Mouse (Mus musculus) Patski (cell line): ENCODE measurements around the gene Asap2. TPM values are rescaled to one million over a fixed set of nuclear protein-coding genes. Genes with fewer than 3 reads are reported as not detected.
A peak's percentile ranks its signal among the peaks of the same experiment; 100 is the strongest.
"Not testable (repeated sequence)": the region's sequence is repeated elsewhere in the genome, so short reads cannot be mapped to it uniquely, and the experiment has no call there.

ENCODE experiments used
- ATAC-seq: fragments of 100-300 bp; one replicate; pipeline ENCODE4 v1.8.0; 2021
- CTCF ChIA-PET: fragments of 350-600 bp; sonication (Branson Sonifier 250); formaldehyde crosslinking; loops from one replicate; lab custom pipeline; 2022; ENCODE audit warnings: inconsistent platforms; lab: Charles Lee
- POLR2A ChIA-PET: fragments of 350-600 bp; sonication (Branson Sonifier 250); formaldehyde crosslinking; loops from one replicate; lab custom pipeline; 2022; ENCODE audit warnings: antibody characterized with exemption, inconsistent platforms; lab: Charles Lee
- DNase-seq: peaks from one replicate; pipeline ENCODE4 v3.0.0-alpha.2; 2011; ENCODE audit warnings: low read depth, low spot score
- H3K27me3 ChIP-seq: fragments of 371-371 bp; one replicate; pipeline ENCODE4 v1.5.1; 2021
- CTCF ChIP-seq: fragments of 100-300 bp; IDR thresholded peaks from one replicate; pipeline ENCODE4 v1.5.1; 2021
- in situ Hi-C: fragments of 300-500 bp; cut with MboI; formaldehyde crosslinking; loops from 3 replicates; pipeline ENCODE4 v1.11.1; 2018; ENCODE audit warnings: low pct_unique_long_range_greater_than_20kb, mixed read lengths
- polyA plus RNA-seq: library from polyadenylated mRNA; unstranded; gene quantifications from one replicate; pipeline ENCODE4 v1.2.3, GENCODE M21; 2021

The Asap2 gene
- polyA plus RNA-seq = 8.9 TPM

GRCm38 (mm10) chr12:20990132-20990531 lies at the start of gene Asap2:
Gene Asap2 (plus strand): TSS chr12:20990459.
- in situ Hi-C loops, DNase-seq, CTCF ChIA-PET, H3K27me3 ChIP-seq, POLR2A ChIA-PET, ATAC-seq: not testable (repeated sequence)

GRCm38 (mm10) chr12:20947051-20947997 lies 42.9 kb upstream of the Asap2 start:
- in situ Hi-C loops, CTCF ChIA-PET, H3K27me3 ChIP-seq, ATAC-seq, POLR2A ChIA-PET, DNase-seq: not testable (repeated sequence)

GRCm38 (mm10) chr12:20990579-20990978 lies 320 bp downstream of the Asap2 start:
- CTCF ChIA-PET, POLR2A ChIA-PET, DNase-seq, H3K27me3 ChIP-seq, in situ Hi-C loops, ATAC-seq: not testable (repeated sequence)

- POLR2A ChIA-PET, DNase-seq, in situ Hi-C loops, ATAC-seq, H3K27me3 ChIP-seq, CTCF ChIA-PET: not testable (repeated sequence)
- peak; percentile 33 for TF ChIP-seq CTCF
These were observed 40.6 kb downstream of the Asap2 start for GRCm38 (mm10) chr12:21030875-21031274.

GRCm38 (mm10) chr12:21046716-21047115 lies 56.5 kb downstream of the Asap2 start:
- in situ Hi-C loops, DNase-seq, H3K27me3 ChIP-seq, CTCF ChIA-PET, POLR2A ChIA-PET, ATAC-seq: not testable (repeated sequence)

GRCm38 (mm10) chr12:21075731-21076130 lies 85.5 kb downstream of the Asap2 start:
- CTCF ChIA-PET = interaction anchor here (1.0 to 1.6 kb wide), 2 partner anchors 151 to 195 kb away, joined by 3 read pairs; no protein-coding TSS in a partner anchor
- DNase-seq, in situ Hi-C loops, POLR2A ChIA-PET, H3K27me3 ChIP-seq, ATAC-seq: not testable (repeated sequence)
- peak; percentile 63 for TF ChIP-seq CTCF

- DNase-seq, in situ Hi-C loops, H3K27me3 ChIP-seq, ATAC-seq, CTCF ChIA-PET, POLR2A ChIA-PET: not testable (repeated sequence)
These were observed 99.9 kb downstream of the Asap2 start for GRCm38 (mm10) chr12:21090168-21090567.

- CTCF ChIA-PET, POLR2A ChIA-PET, in situ Hi-C loops, ATAC-seq, H3K27me3 ChIP-seq, DNase-seq: not testable (repeated sequence)
These were observed 102.2 kb downstream of the Asap2 start for GRCm38 (mm10) chr12:21092446-21092845.

GRCm38 (mm10) chr12:21097806-21098325 lies 107.6 kb downstream of the Asap2 start:
- DNase-seq, POLR2A ChIA-PET, ATAC-seq: not testable (repeated sequence)

GRCm38 (mm10) chr12:21111116-21111475 lies 120.8 kb downstream of the Asap2 start:
- CTCF ChIA-PET = interaction anchor here (1.1 kb wide), 1 partner anchor 164 kb away, joined by 3 read pairs; no protein-coding TSS in a partner anchor
- peak; percentile 66 for ATAC-seq
- DNase-seq, H3K27me3 ChIP-seq, POLR2A ChIA-PET, in situ Hi-C loops: not testable (repeated sequence)
- peak; percentile 74 for TF ChIP-seq CTCF

More at GRCm38 (mm10) chr12:21097806-21098325, 107.6 kb downstream of the Asap2 start:
- in situ Hi-C loops, CTCF ChIA-PET, H3K27me3 ChIP-seq: not testable (repeated sequence)
